15 mouse cellular contexts compared by ENCODE assay signal in the genomic region with DNA sequence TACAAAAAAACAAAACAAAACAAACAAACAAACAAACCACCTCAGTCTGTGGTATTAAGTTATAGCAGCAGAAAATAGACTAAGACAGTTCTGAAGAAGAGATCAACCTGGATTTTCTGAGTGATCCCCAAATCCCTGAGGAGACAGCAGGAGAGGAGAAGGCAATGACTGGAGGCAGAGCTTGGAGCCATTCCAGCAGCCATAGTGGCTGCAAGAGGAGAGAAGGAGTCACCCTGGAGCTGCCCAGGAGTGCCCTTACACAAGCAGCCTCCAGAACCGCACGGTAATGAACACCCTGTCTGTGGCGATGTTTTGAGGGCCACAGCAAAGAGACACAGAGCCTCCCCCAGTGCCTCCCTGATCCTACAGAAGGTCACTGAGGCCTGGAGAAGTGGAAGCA. TPM values are rescaled to one million over a fixed set of nuclear protein-coding genes. Genes with fewer than 3 reads are reported as not detected.
DNase-seq lines count a peak whose midpoint lies in the region; ATAC-seq and TF ChIP-seq lines count a peak whose summit lies in the region.
"Had no signal": no experiment of that assay in that cellular context is flagged by ENCODE, and none has a peak within 500 bp of the region (broad histone marks: within the 10 kb centered on the region; RNA-seq: fewer than 3 reads in every experiment).

No protein-coding gene starts in this region.

- no peak for ATAC-seq in hindbrain, embryonic 13.5 days (ENCODE audit: low FRiP score)
- ATAC-seq in hindbrain, embryonic 11.5 days (ENCODE audit: low FRiP score) = no peak
- ATAC-seq in Patski = peak; percentile 29
- ATAC-seq: intestine, postnatal 0 days; midbrain, embryonic 15.5 days had no signal

- no peak overlapping the region for H3K4me3 ChIP-seq in hindbrain, embryonic 13.5 days
- no peak overlapping the region for H3K4me3 ChIP-seq in hindbrain, embryonic 11.5 days (ENCODE audit: low read depth, low read length)
- H3K4me3 ChIP-seq: embryonic facial prominence, embryonic 12.5 days; limb, embryonic 12.5 days; midbrain, embryonic 15.5 days had no signal

- H3K4me1 ChIP-seq in hindbrain, embryonic 13.5 days (replicated peaks) = peaks cover 37% of the 10 kb centered on the region
- no peaks in the 10 kb centered on the region for H3K4me1 ChIP-seq in hindbrain, embryonic 11.5 days (replicated peaks; ENCODE audit: control insufficient read depth, insufficient read depth, low read length)

- CTCF ChIA-PET in Patski (lab: Charles Lee) = interaction anchor here (0.8 to 1.4 kb wide), 3 partner anchors 12 to 218 kb away, joined by 3 read pairs; no protein-coding TSS in a partner anchor

- WGBS in hindbrain, embryonic 13.5 days = 84% methylated on average over 3 of the region's 3 CpGs
- 76% methylated on average over 3 of the region's 3 CpGs for WGBS in hindbrain, embryonic 11.5 days

- peak; percentile 40 for DNase-seq in adrenal gland, postnatal 25 days
- DNase-seq in adrenal gland, adult 2 months = no peak
- DNase-seq in hindbrain, embryonic 11.5 days (ENCODE audit: low spot score) = no peak
- DNase-seq in lung, adult 18-20 months = peak; percentile 20 to 47
- no peak for DNase-seq in lung, postnatal 36 days
- DNase-seq in Patski (ENCODE audit: low read depth, low spot score) = no peak
- no peak for DNase-seq in gastrocnemius, adult 8-10 months (ENCODE audit: low spot score in 2 of 2)
- DNase-seq: retina, postnatal 1 day; thymus, adult 2 months had no signal

- no peaks in the 10 kb centered on the region for H3K36me3 ChIP-seq in hindbrain, embryonic 13.5 days
- no peaks in the 10 kb centered on the region for H3K36me3 ChIP-seq in hindbrain, embryonic 11.5 days (ENCODE audit: control insufficient read depth, insufficient read depth, low read length)
- H3K36me3 ChIP-seq: embryonic facial prominence, embryonic 12.5 days; limb, embryonic 12.5 days; midbrain, embryonic 15.5 days had no signal

- in situ Hi-C loops in Patski (cut with MboI; ENCODE audit: low pct_unique_long_range_greater_than_20kb) = no loop called here

- TF ChIP-seq CTCF in Patski (IDR thresholded peaks at IDR 0.05) = no peak

- H3K4me2 ChIP-seq in hindbrain, embryonic 13.5 days = no peak overlapping the region
- no peak overlapping the region for H3K4me2 ChIP-seq in hindbrain, embryonic 11.5 days (replicated peaks; ENCODE audit: low read depth, low read length)
- H3K4me2 ChIP-seq: embryonic facial prominence, embryonic 12.5 days; limb, embryonic 12.5 days; midbrain, embryonic 15.5 days had no signal

- H3K9ac ChIP-seq in hindbrain, embryonic 13.5 days = no peak overlapping the region
- H3K9ac ChIP-seq in hindbrain, embryonic 11.5 days (ENCODE audit: low read depth, low read length) = no peak overlapping the region
- H3K9ac ChIP-seq: embryonic facial prominence, embryonic 12.5 days; limb, embryonic 12.5 days; midbrain, embryonic 15.5 days had no signal

- H3K9me3 ChIP-seq in hindbrain, embryonic 13.5 days = no peaks in the 10 kb centered on the region
- no peaks in the 10 kb centered on the region for H3K9me3 ChIP-seq in hindbrain, embryonic 11.5 days (ENCODE audit: control insufficient read depth, low read length)
- H3K9me3 ChIP-seq: embryonic facial prominence, embryonic 12.5 days; limb, embryonic 12.5 days; midbrain, embryonic 15.5 days had no signal

- H3K27me3 ChIP-seq in hindbrain, embryonic 13.5 days = no peaks in the 10 kb centered on the region
- H3K27me3 ChIP-seq in hindbrain, embryonic 11.5 days (ENCODE audit: control insufficient read depth, insufficient read depth, low read length) = no peaks in the 10 kb centered on the region
- no peaks in the 10 kb centered on the region for H3K27me3 ChIP-seq in Patski
- H3K27me3 ChIP-seq: embryonic facial prominence, embryonic 12.5 days; limb, embryonic 12.5 days; midbrain, embryonic 15.5 days had no signal

- peak overlapping the region; percentile 35; the same call in 1 of the 2 replicates for H3K27ac ChIP-seq in hindbrain, embryonic 13.5 days
- H3K27ac ChIP-seq in hindbrain, embryonic 11.5 days (ENCODE audit: low read depth, low read length) = no peak overlapping the region
- H3K27ac ChIP-seq: embryonic facial prominence, embryonic 12.5 days; macrophage; midbrain, embryonic 15.5 days had no signal

- POLR2A ChIA-PET in Patski (lab: Charles Lee) = interaction anchor here (0.9 to 1.0 kb wide), 2 partner anchors 100 to 141 kb away, joined by 3 to 5 read pairs; no protein-coding TSS in a partner anchor

RNA-seq across cellular contexts. Expression of a gene that starts 58.0 kb away (rescaled TPM):
- total RNA-seq in adrenal gland, postnatal 25 days (2021) = 50.3 and 55.4 TPM in 2 replicates
- 10 to 100 TPM; 53.6 to 63.5 TPM for total RNA-seq in adrenal gland, adult 2 months (2021)
- 29.4 and 125 TPM in 2 replicates for polyA plus RNA-seq in adrenal gland, adult 2 months (2012; rRNA removed)
- polyA plus RNA-seq in hindbrain, embryonic 13.5 days (2015; fragmentation: Nextera tagmentation; extraction: Ambion mirVana) = 152 and 153 TPM in 2 replicates
- 149 and 164 TPM in 2 replicates for polyA plus RNA-seq in hindbrain, embryonic 11.5 days (2014; fragmentation: Nextera tagmentation; extraction: Ambion mirVana)
- 95.1 TPM for polyA plus RNA-seq in Patski (2021)
- 100 to 1,000 TPM; 162 to 214 (median 179) TPM for total RNA-seq in gastrocnemius, adult 8-10 months (2022)

Comparison
In these comparisons a context has a peak if more than half of its experiments do, and no peak if none do; other contexts are left out.
1. DNase-seq: peak in adrenal gland, postnatal 25 days (single experiment) and lung, adult 18-20 months (2 of 2); none in adrenal gland, adult 2 months (single experiment), hindbrain, embryonic 11.5 days (single experiment), lung, postnatal 36 days (single experiment), Patski (single experiment) and gastrocnemius, adult 8-10 months (0 of 2).